Mouse (Mus musculus) embryonic facial prominence, embryonic 15.5 days (tissue): ENCODE measurements around the gene Fstl3. TPM values are rescaled to one million over a fixed set of nuclear protein-coding genes. Genes with fewer than 3 reads are reported as not detected.

Experiments
- ATAC-seq: fragments of 200-750 bp; cut with Nextera tagmentation; 2 replicates; pipeline ENCODE4 v1.8.0; 2017; ENCODE audit warnings: low read depth, moderate TSS enrichment; ENCODE audit not compliant: insufficient number of reproducible peaks, low FRiP score, low TSS enrichment
- H3K27ac ChIP-seq: fragments of 300-500 bp; sonication (generic); replicated peaks from 2 replicates; pipeline ENCODE4 v1.5.1; 2015; ENCODE audit warnings: mild to moderate bottlenecking, inconsistent platforms
- H3K27me3 ChIP-seq: fragments of 300-500 bp; sonication (generic); 2 replicates; pipeline ENCODE4 v1.6.1; 2015; ENCODE audit warnings: inconsistent platforms
- H3K36me3 ChIP-seq: fragments of 300-500 bp; sonication (generic); 2 replicates; pipeline ENCODE4 v1.6.1; 2015; ENCODE audit warnings: mild to moderate bottlenecking, inconsistent platforms
- H3K4me1 ChIP-seq: fragments of 300-500 bp; sonication (generic); 2 replicates; pipeline ENCODE4 v1.6.1; 2015; ENCODE audit warnings: inconsistent platforms
- H3K4me2 ChIP-seq: fragments of 300-500 bp; sonication (generic); replicated peaks from 2 replicates; pipeline ENCODE4 v1.6.1; 2015; ENCODE audit warnings: mild to moderate bottlenecking, inconsistent platforms
- H3K4me3 ChIP-seq: fragments of 300-500 bp; sonication (generic); replicated peaks from 2 replicates; pipeline ENCODE4 v1.5.1; 2015; ENCODE audit warnings: mild to moderate bottlenecking, inconsistent platforms
- H3K9ac ChIP-seq: fragments of 300-500 bp; sonication (generic); 2 replicates; pipeline ENCODE4 v1.6.1; 2015; ENCODE audit warnings: inconsistent platforms
- H3K9me3 ChIP-seq: fragments of 300-500 bp; sonication (generic); replicated peaks from 2 replicates; pipeline ENCODE4 v1.6.1; 2016; ENCODE audit warnings: inconsistent platforms
- WGBS: fragments of 180-500 bp; shearing (Covaris S2); methylation state at CpG from one replicate; pipeline ENCODE4 v1.1.7; 2015; 5-methylcytosine and 5-hydroxymethylcytosine counted together
- polyA plus RNA-seq: library from polyadenylated mRNA; unstranded; fragments of >200 nt; fragmentation: Nextera tagmentation; extraction: Ambion mirVana; gene quantifications from 2 replicates; pipeline ENCODE4 v1.2.1, GENCODE M21; 2015

Gene Fstl3
- polyA plus RNA-seq, 1 experiment from 2014 or later: 20.2 TPM

GRCm38 (mm10) chr10:79774486-79775279, 2.4 kb upstream of the Fstl3 start:
- peaks cover 22% of the 10 kb centered on the region for H3K4me1 ChIP-seq

GRCm38 (mm10) chr10:79778006-79778405, 934 bp downstream of the Fstl3 start:
- ATAC-seq: peak; percentile 29
- Histone ChIP-seq H3K4me2 (peak overlapping the region; percentile 84), H3K27me3 (peaks cover 13% of the 10 kb centered on the region), H3K27ac (peak overlapping the region; percentile 68), H3K4me1 (peaks cover 38% of the 10 kb centered on the region), H3K9me3 (no peaks in the 10 kb centered on the region), H3K4me3 (peak overlapping the region; percentile 48), H3K36me3 (no peaks in the 10 kb centered on the region), H3K9ac (no peak overlapping the region)
- WGBS: 9% methylated on average over 15 of the region's 15 CpGs

More at GRCm38 (mm10) chr10:79774486-79775279, 2.4 kb upstream of the Fstl3 start:
- H3K27me3 ChIP-seq: no peaks in the 10 kb centered on the region
- no peak for ATAC-seq
- no peak overlapping the region for H3K4me3 ChIP-seq
- H3K4me2 ChIP-seq: no peak overlapping the region
- no peak overlapping the region for H3K27ac ChIP-seq
- no peaks in the 10 kb centered on the region for H3K9me3 ChIP-seq
- H3K9ac ChIP-seq: no peak overlapping the region
- 72% methylated on average over 5 of the region's 5 CpGs for WGBS
- no peaks in the 10 kb centered on the region for H3K36me3 ChIP-seq

- no peak overlapping the region for H3K4me3 ChIP-seq
- H3K4me2 ChIP-seq: peak overlapping the region; percentile 87; the same call in 1 of the 2 replicates
- H3K27me3 ChIP-seq: peaks cover 13% of the 10 kb centered on the region
- no peak overlapping the region for H3K27ac ChIP-seq
- ATAC-seq: no peak
- peaks cover 38% of the 10 kb centered on the region for H3K4me1 ChIP-seq
- no peaks in the 10 kb centered on the region for H3K9me3 ChIP-seq
- no peaks in the 10 kb centered on the region for H3K36me3 ChIP-seq
- H3K9ac ChIP-seq: no peak overlapping the region
- 18% methylated on average over 2 of the region's 2 CpGs for WGBS
Measured at GRCm38 (mm10) chr10:79779193-79779592, 2.1 kb downstream of the Fstl3 start.

GRCm38 (mm10) chr10:79779784-79780663, 3.0 kb downstream of the Fstl3 start:
- peak overlapping the region; percentile 51; the same call in 1 of the 2 replicates for H3K27ac ChIP-seq
- peak overlapping the region; percentile 87 for H3K4me2 ChIP-seq
- H3K36me3 ChIP-seq: no peaks in the 10 kb centered on the region
- ATAC-seq: peak; percentile 89
- WGBS: 2% methylated on average over 55 of the region's 55 CpGs
- peaks cover 38% of the 10 kb centered on the region for H3K4me1 ChIP-seq
- H3K27me3 ChIP-seq: peaks cover 13% of the 10 kb centered on the region
- no peak overlapping the region for H3K9ac ChIP-seq
- peak overlapping the region; percentile 48 for H3K4me3 ChIP-seq
- H3K9me3 ChIP-seq: no peaks in the 10 kb centered on the region

GRCm38 (mm10) chr10:79780664-79781015, 3.6 kb downstream of the Fstl3 start:
- H3K27me3 ChIP-seq: peaks cover 13% of the 10 kb centered on the region
- peak overlapping the region; percentile 51; the same call in 1 of the 2 replicates for H3K27ac ChIP-seq

GRCm38 (mm10) chr10:79781139-79781538, 4.1 kb downstream of the Fstl3 start:
- peak overlapping the region; percentile 87 for H3K4me2 ChIP-seq
- H3K27ac ChIP-seq: no peak overlapping the region; the same call in 1 of the 2 replicates
- no peaks in the 10 kb centered on the region for H3K9me3 ChIP-seq
- H3K4me1 ChIP-seq: peaks cover 38% of the 10 kb centered on the region
- H3K27me3 ChIP-seq: peaks cover 13% of the 10 kb centered on the region
- no peak for ATAC-seq
- H3K9ac ChIP-seq: no peak overlapping the region
- 28% methylated on average over 21 of the region's 21 CpGs for WGBS
- peak overlapping the region; percentile 48 for H3K4me3 ChIP-seq
- no peaks in the 10 kb centered on the region for H3K36me3 ChIP-seq

More at GRCm38 (mm10) chr10:79780664-79781015, 3.6 kb downstream of the Fstl3 start:
- Histone ChIP-seq H3K36me3 (no peaks in the 10 kb centered on the region), H3K4me1 (peaks cover 38% of the 10 kb centered on the region), H3K4me3 (peak overlapping the region; percentile 48), H3K9ac (no peak overlapping the region), H3K4me2 (peak overlapping the region; percentile 87), H3K9me3 (no peaks in the 10 kb centered on the region)
- peak; percentile 70; the same call in 1 of the 2 replicates for ATAC-seq
- 0% methylated on average over 12 of the region's 13 CpGs for WGBS

- H3K36me3 ChIP-seq: no peaks in the 10 kb centered on the region
- H3K4me1 ChIP-seq: peaks cover 35% of the 10 kb centered on the region
- ATAC-seq: no peak
- no peak overlapping the region for H3K4me2 ChIP-seq
- 56% methylated on average over 5 of the region's 5 CpGs for WGBS
- H3K9ac ChIP-seq: no peak overlapping the region
- H3K4me3 ChIP-seq: no peak overlapping the region
- no peak overlapping the region for H3K27ac ChIP-seq
- no peaks in the 10 kb centered on the region for H3K9me3 ChIP-seq
- peaks cover 13% of the 10 kb centered on the region for H3K27me3 ChIP-seq
Measured at GRCm38 (mm10) chr10:79781956-79782355, 4.9 kb downstream of the Fstl3 start.

GRCm38 (mm10) chr10:79783050-79783449, 6.0 kb downstream of the Fstl3 start:
- H3K4me2 ChIP-seq: no peak overlapping the region
- H3K9me3 ChIP-seq: no peaks in the 10 kb centered on the region
- peaks cover 13% of the 10 kb centered on the region for H3K27me3 ChIP-seq
- H3K27ac ChIP-seq: no peak overlapping the region
- WGBS: 61% methylated on average over 7 of the region's 7 CpGs
- H3K9ac ChIP-seq: no peak overlapping the region
- H3K36me3 ChIP-seq: no peaks in the 10 kb centered on the region
- no peak overlapping the region for H3K4me3 ChIP-seq
- peaks cover 24% of the 10 kb centered on the region for H3K4me1 ChIP-seq
- ATAC-seq: no peak

- ATAC-seq: no peak
- WGBS: 39% methylated on average over 27 of the region's 27 CpGs
- H3K9ac ChIP-seq: no peak overlapping the region
- H3K4me1 ChIP-seq: peaks cover 18% of the 10 kb centered on the region
- no peaks in the 10 kb centered on the region for H3K9me3 ChIP-seq
- peaks cover 13% of the 10 kb centered on the region for H3K27me3 ChIP-seq
- H3K27ac ChIP-seq: no peak overlapping the region
- H3K36me3 ChIP-seq: no peaks in the 10 kb centered on the region
- H3K4me2 ChIP-seq: no peak overlapping the region
- no peak overlapping the region for H3K4me3 ChIP-seq
Measured at GRCm38 (mm10) chr10:79783920-79784800, 7.1 kb downstream of the Fstl3 start.

GRCm38 (mm10) chr10:79788386-79789158, 11.5 kb downstream of the Fstl3 start:
- Histone ChIP-seq H3K27ac (no peak overlapping the region), H3K4me3 (no peak overlapping the region), H3K36me3 (no peaks in the 10 kb centered on the region), H3K9ac (no peak overlapping the region), H3K4me1 (0 out of 2 replicates have a peak, but pooled peaks cover 4% of the 10 kb centered on the region), H3K27me3 (no peaks in the 10 kb centered on the region), H3K4me2 (no peak overlapping the region), H3K9me3 (no peaks in the 10 kb centered on the region)
- ATAC-seq: no peak
- 35% methylated on average over 7 of the region's 7 CpGs for WGBS
